Mouse (Mus musculus): Measurements from ENCODE around the gene Kcnd2. TPM values are rescaled to one million over a fixed set of nuclear protein-coding genes. Genes with fewer than 3 reads are reported as not detected.

Gene Kcnd2
- total and polyA plus RNA-seq, 3 experiments, result not detected

DNA sequence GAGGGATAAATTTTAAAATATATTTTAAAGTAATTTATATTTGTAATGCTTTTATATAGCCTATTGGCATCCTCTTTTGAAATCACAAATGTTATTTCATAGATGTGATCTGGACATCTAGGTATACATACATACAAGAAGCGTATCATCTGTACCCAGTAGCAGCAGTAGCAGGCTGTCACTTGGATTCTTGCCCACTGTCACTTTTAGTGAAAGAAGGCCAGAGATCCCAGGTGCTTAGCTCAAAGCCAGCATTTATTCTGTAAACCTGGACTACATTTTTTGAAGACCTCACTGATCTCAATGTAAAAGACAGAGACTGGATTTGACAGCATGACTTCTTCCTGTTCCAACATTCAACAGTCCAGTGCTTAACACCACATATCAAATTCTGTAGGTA lies 471.1 kb downstream of the Kcnd2 start:
- no peaks in the 10 kb centered on the region for H3K27me3 ChIP-seq (replicated peaks)
- TF ChIP-seq MXI1 (IDR thresholded peaks at IDR 0.05; ENCODE audit: low read depth, low read length) (no peak), POLR2A (IDR thresholded peaks at IDR 0.05; ENCODE audit: low read depth, low read length) (no peak), GABPA (IDR thresholded peaks at IDR 0.05; ENCODE audit: insufficient replicate concordance, low read depth, low read length) (no peak), ZMIZ1 (IDR thresholded peaks at IDR 0.05; ENCODE audit: low read depth, low read length) (no peak), UBTF (IDR thresholded peaks at IDR 0.05; ENCODE audit: low read depth, low read length) (no peak), RCOR1 (conservative IDR thresholded peaks at IDR 0.05; ENCODE audit: low read depth, low read length) (no peak), ZC3H11A (IDR thresholded peaks at IDR 0.05; ENCODE audit: low read depth, low read length) (no peak), KAT2A (IDR thresholded peaks at IDR 0.05; ENCODE audit: insufficient replicate concordance, low read length) (no peak), SIN3A (IDR thresholded peaks at IDR 0.05; ENCODE audit: low read length) (no peak), ZKSCAN1 (IDR thresholded peaks at IDR 0.05; ENCODE audit: borderline replicate concordance, low read depth, low read length) (no peak), EP300 (IDR thresholded peaks at IDR 0.05; ENCODE audit: low read length) (no peak), HCFC1 (IDR thresholded peaks at IDR 0.05; ENCODE audit: low read depth, low read length) (no peak), ELF1 (IDR thresholded peaks at IDR 0.05; ENCODE audit: low read depth, low read length) (no peak), CHD1 (IDR thresholded peaks at IDR 0.05; ENCODE audit: low read depth, low read length) (no peak), ZNF384 (IDR thresholded peaks at IDR 0.05; ENCODE audit: low read depth, low read length) (no peak), MAFK (IDR thresholded peaks at IDR 0.05; ENCODE audit: insufficient replicate concordance, low read length) (no peak)
- H3K27ac ChIP-seq (ENCODE audit: insufficient read depth, low read depth), result no peak overlapping the region
- no peak overlapping the region for H3K4me2 ChIP-seq (ENCODE audit: insufficient read depth, low read depth, poor library complexity, severe bottlenecking)
- H3K79me2 ChIP-seq (replicated peaks; ENCODE audit: control insufficient read depth, extremely low read depth, insufficient read depth, poor library complexity, severe bottlenecking), result no peaks in the 10 kb centered on the region
- no peaks in the 10 kb centered on the region for H3K36me3 ChIP-seq (replicated peaks in 1 of 2; ENCODE audit: control insufficient read depth in 1 of 2, insufficient read depth in 1 of 2, low read length in 1 of 2)
- dilution Hi-C loops (cut with MboI; ENCODE audit: extremely low pct_ligation_motif_present, extremely low pct_unique_long_range_greater_than_20kb, low sequenced_read_pairs), result no loop called here
- H3K9me3 ChIP-seq (replicated peaks; ENCODE audit: low read length), result no peaks in the 10 kb centered on the region
- H3K9ac ChIP-seq (ENCODE audit: insufficient read depth, low read depth), result no peak overlapping the region
- no peak for DNase-seq (ENCODE audit: extremely low read depth)
- H3K4me1 ChIP-seq (ENCODE audit: control insufficient read depth in 1 of 2, insufficient read depth in 2 of 2), result no peaks in the 10 kb centered on the region
- H3K4me3 ChIP-seq (replicated peaks in 1 of 3; ENCODE audit: low read depth in 2 of 3, low read length in 2 of 3, poor library complexity in 1 of 3), result no peak overlapping the region
- in situ Hi-C loops (cut with MboI; ENCODE audit: low pct_ligation_motif_present, low pct_unique_long_range_greater_than_20kb, low sequenced_read_pairs), result no loop called here

DNA sequence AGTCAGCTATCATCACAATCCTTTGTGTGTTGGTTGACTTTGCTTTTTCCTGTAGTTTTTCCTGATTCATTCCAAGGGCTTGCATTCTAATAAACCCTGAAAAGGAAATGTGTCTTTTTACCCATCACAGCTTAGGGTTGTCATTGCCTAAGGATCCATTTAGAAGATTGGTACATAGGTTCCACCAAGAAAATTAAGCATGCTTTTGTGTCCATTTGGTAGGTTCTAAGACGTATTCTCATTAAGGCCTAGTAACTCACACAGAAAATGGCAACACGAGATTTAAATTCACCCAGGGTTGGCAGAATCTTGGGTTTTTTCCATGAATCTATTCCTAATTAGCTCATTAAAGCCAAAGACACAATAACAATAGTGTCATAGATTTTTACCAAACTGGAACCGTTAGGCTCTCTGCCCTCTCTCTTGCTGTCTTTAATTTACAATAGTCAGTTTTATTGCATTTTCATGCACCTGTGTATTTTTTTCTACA lies 477.6 kb downstream of the Kcnd2 start:
- in situ Hi-C loops (cut with MboI; ENCODE audit: low pct_ligation_motif_present, low pct_unique_long_range_greater_than_20kb, low sequenced_read_pairs), result no loop called here
- H3K9ac ChIP-seq (ENCODE audit: insufficient read depth, low read depth), result no peak overlapping the region
- TF ChIP-seq TCF12 (IDR thresholded peaks at IDR 0.05; ENCODE audit: low read depth, low read length), result no peak
- TF ChIP-seq ZC3H11A (IDR thresholded peaks at IDR 0.05; ENCODE audit: low read depth, low read length), result no peak
- no peak for TF ChIP-seq MYC (IDR thresholded peaks at IDR 0.05; ENCODE audit: low read depth, low read length)
- TF ChIP-seq PAX5 (IDR thresholded peaks at IDR 0.05; ENCODE audit: low read length), result no peak
- TF ChIP-seq CHD1 (IDR thresholded peaks at IDR 0.05; ENCODE audit: low read depth, low read length), result no peak

More for the DNA sequence above, 477.6 kb downstream of the Kcnd2 start:
- H3K4me3 ChIP-seq (replicated peaks in 1 of 3; ENCODE audit: low read depth in 2 of 3, low read length in 2 of 3, poor library complexity in 1 of 3), result no peak overlapping the region
- no peak overlapping the region for H3K27ac ChIP-seq (ENCODE audit: insufficient read depth, low read depth)
- DNase-seq (ENCODE audit: extremely low read depth), result no peak
- dilution Hi-C loops (cut with MboI; ENCODE audit: extremely low pct_ligation_motif_present, extremely low pct_unique_long_range_greater_than_20kb, low sequenced_read_pairs), result no loop called here
- no peaks in the 10 kb centered on the region for H3K79me2 ChIP-seq (replicated peaks; ENCODE audit: control insufficient read depth, extremely low read depth, insufficient read depth, poor library complexity, severe bottlenecking)
- H3K4me1 ChIP-seq (ENCODE audit: control insufficient read depth in 1 of 2, insufficient read depth in 2 of 2), result no peaks in the 10 kb centered on the region
- H3K36me3 ChIP-seq (replicated peaks in 1 of 2; ENCODE audit: control insufficient read depth in 1 of 2, insufficient read depth in 1 of 2, low read length in 1 of 2), result no peaks in the 10 kb centered on the region
- H3K9me3 ChIP-seq (replicated peaks; ENCODE audit: low read length), result no peaks in the 10 kb centered on the region
- H3K27me3 ChIP-seq (replicated peaks), result no peaks in the 10 kb centered on the region
- H3K4me2 ChIP-seq (ENCODE audit: insufficient read depth, low read depth, poor library complexity, severe bottlenecking), result no peak overlapping the region

All from CH12.LX (cell line).